Mouse (Mus musculus) hindbrain, embryonic 16.5 days (tissue): ENCODE data around the gene Il10rb. TPM values are rescaled to one million over a fixed set of nuclear protein-coding genes. Genes with fewer than 3 reads are reported as not detected.

Source experiments
- ATAC-seq: fragments of 200-750 bp; cut with Nextera tagmentation; 2 replicates; pipeline ENCODE4 v1.8.0; 2017; ENCODE audit warnings: moderate TSS enrichment, moderate library complexity
- H3K27ac ChIP-seq: fragments of 300-500 bp; sonication (generic); 2 replicates; pipeline ENCODE4 v1.5.1; 2014; ENCODE audit warnings: low read depth, mild to moderate bottlenecking, control low read depth, low read length, moderate library complexity
- H3K27me3 ChIP-seq: fragments of 300-500 bp; sonication (generic); replicated peaks from 2 replicates; pipeline ENCODE4 v1.6.1; 2014; ENCODE audit warnings: low read length; ENCODE audit not compliant: control insufficient read depth, insufficient read depth
- H3K36me3 ChIP-seq: fragments of 300-500 bp; sonication (generic); 2 replicates; pipeline ENCODE4 v1.6.1; 2014; ENCODE audit warnings: mild to moderate bottlenecking, low read length, moderate library complexity, mixed read lengths; ENCODE audit not compliant: control insufficient read depth, insufficient read depth
- H3K4me1 ChIP-seq: fragments of 300-500 bp; sonication (generic); 2 replicates; pipeline ENCODE4 v1.6.1; 2014; ENCODE audit warnings: low read depth, low read length; ENCODE audit not compliant: control insufficient read depth, insufficient read depth
- H3K4me2 ChIP-seq: fragments of 300-500 bp; sonication (generic); 2 replicates; pipeline ENCODE4 v1.6.1; 2014; ENCODE audit warnings: mild to moderate bottlenecking, low read length, control low read depth, moderate library complexity
- H3K4me3 ChIP-seq: fragments of 300-500 bp; sonication (generic); 2 replicates; pipeline ENCODE4 v1.5.1; 2014; ENCODE audit warnings: mild to moderate bottlenecking, low read length, control low read depth, moderate library complexity
- H3K9ac ChIP-seq: fragments of 300-500 bp; sonication (generic); 2 replicates; pipeline ENCODE4 v1.6.1; 2014; ENCODE audit warnings: low read depth, mild to moderate bottlenecking, control low read depth, low read length, moderate library complexity
- H3K9me3 ChIP-seq: fragments of 300-500 bp; sonication (generic); 2 replicates; pipeline ENCODE4 v1.6.1; 2014; ENCODE audit warnings: mild to moderate bottlenecking, low read length, moderate library complexity; ENCODE audit not compliant: control insufficient read depth
- WGBS: fragments of 180-500 bp; shearing (Covaris S2); extraction: QIAGEN DNeasy Blood & Tissue Kit; methylation state at CpG from one replicate; pipeline ENCODE4 v1.1.7; 2014; 5-methylcytosine and 5-hydroxymethylcytosine counted together
- polyA plus RNA-seq: library from polyadenylated mRNA; unstranded; fragments of >200 nt; fragmentation: Nextera tagmentation; extraction: Ambion mirVana; gene quantifications from 2 replicates; pipeline ENCODE4 v1.2.1, GENCODE M21; 2015

The Il10rb gene
- polyA plus RNA-seq, 1 experiment from 2014 or later, result 14.8 TPM

DNA sequence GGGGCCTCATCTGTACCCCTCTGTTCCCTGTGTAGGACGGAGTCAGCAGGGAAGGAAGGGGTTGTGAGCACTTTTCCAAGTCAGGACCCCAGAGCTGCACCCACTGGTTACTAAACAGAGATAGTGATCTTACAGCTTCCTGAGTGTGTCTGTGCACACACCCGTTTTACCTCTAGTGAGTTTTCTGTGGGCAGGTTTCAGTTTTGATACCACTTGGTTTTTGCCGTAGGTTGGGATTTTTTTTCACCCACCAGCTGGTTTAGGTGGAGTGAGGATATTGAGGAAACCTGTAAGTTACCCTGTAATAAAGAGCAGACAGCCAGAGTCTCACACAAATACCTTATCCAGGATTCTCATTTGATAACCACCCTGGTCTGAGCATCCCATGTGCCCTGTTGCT is 64.5 kb downstream of the Il10rb start:
- no peak for ATAC-seq
- Histone ChIP-seq H3K9me3 (no peaks in the 10 kb centered on the region), H3K4me3 (no peak overlapping the region), H3K4me1 (peaks cover 15% of the 10 kb centered on the region), H3K4me2 (no peak overlapping the region), H3K9ac (no peak overlapping the region), H3K27ac (no peak overlapping the region), H3K27me3 (no peaks in the 10 kb centered on the region), H3K36me3 (no peaks in the 10 kb centered on the region)
- 89% methylated on average over 3 of the region's 3 CpGs for WGBS

DNA sequence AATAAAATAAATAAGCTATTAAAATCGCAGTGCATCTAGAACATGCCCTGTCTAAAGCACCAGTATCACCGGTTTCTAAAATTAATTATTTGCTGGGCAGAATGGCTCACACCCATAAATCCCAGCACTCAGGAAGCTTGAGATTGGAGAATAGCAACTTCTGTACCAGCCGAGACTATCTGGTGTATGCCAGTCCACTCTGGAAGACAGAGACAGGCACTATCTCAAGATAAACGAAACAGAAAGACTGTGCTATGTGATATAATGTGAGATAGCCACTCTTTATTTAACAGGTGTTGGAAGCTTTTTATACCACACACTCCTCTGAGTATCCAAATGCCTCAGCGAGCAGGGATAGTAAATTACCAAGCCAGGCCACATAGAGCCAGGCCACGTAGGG is 65.5 kb downstream of the Il10rb start:
- ATAC-seq, result no peak
- Histone ChIP-seq H3K4me2 (no peak overlapping the region), H3K27me3 (no peaks in the 10 kb centered on the region), H3K27ac (no peak overlapping the region), H3K4me3 (no peak overlapping the region), H3K9me3 (no peaks in the 10 kb centered on the region), H3K4me1 (peaks cover 5% of the 10 kb centered on the region), H3K9ac (no peak overlapping the region), H3K36me3 (no peaks in the 10 kb centered on the region)
- WGBS, result 88% methylated on average over 6 of the region's 6 CpGs

Other genes with a start within 250 kb of the Il10rb start
- gene Olig2, start 180.7 kb upstream of the Il10rb start, polyA plus RNA-seq, result 6.1 and 11.4 TPM in 2 replicates
- gene Olig1, start 136.4 kb upstream of the Il10rb start, polyA plus RNA-seq, result 153 and 190 TPM in 2 replicates
- 40.6 and 41.7 TPM in 2 replicates for gene Ifnar2, start 33.4 kb upstream of the Il10rb start, polyA plus RNA-seq
- not detected in 2 replicates for gene Gm21970, start 14.4 kb upstream of the Il10rb start, polyA plus RNA-seq
- 42.7 and 49.2 TPM in 2 replicates for gene Ifnar1, start 79.1 kb downstream of the Il10rb start, polyA plus RNA-seq
- gene Ifngr2, start 140.9 kb downstream of the Il10rb start, polyA plus RNA-seq, result 118 and 127 TPM in 2 replicates
- 114 and 131 TPM in 2 replicates for gene Tmem50b, start 191.6 kb downstream of the Il10rb start, polyA plus RNA-seq
- gene Dnajc28, start 212.9 kb downstream of the Il10rb start, polyA plus RNA-seq, result 5.8 and 6.5 TPM in 2 replicates
- 58.6 and 61.2 TPM in 2 replicates for gene Gart, start 240.8 kb downstream of the Il10rb start, polyA plus RNA-seq
- 89.4 and 94.5 TPM in 2 replicates for gene Son, start 241.3 kb downstream of the Il10rb start, polyA plus RNA-seq